Mouse (Mus musculus) small intestine, adult 2 months (tissue): ENCODE results near the gene Cldn4.
"Not testable (repeated sequence)": the region's sequence is repeated elsewhere in the genome, so short reads cannot be mapped to it uniquely, and the experiment has no call there.

Experiments
- CTCF ChIP-seq: fragments of 200-500 bp; IDR thresholded peaks from 2 replicates; pipeline ENCODE4 v1.5.1; 2012; ENCODE audit warnings: low read depth, mild to moderate bottlenecking, control low read depth, inconsistent platforms, low read length, moderate library complexity, mixed read lengths; ENCODE audit not compliant: insufficient replicate concordance, insufficient read length; ENCODE audit errors: extremely low read depth
- POLR2A ChIP-seq: fragments of 200-500 bp; IDR thresholded peaks from 2 replicates; pipeline ENCODE4 v1.6.1; 2012; ENCODE audit warnings: low read depth, mild to moderate bottlenecking, control low read depth, inconsistent platforms, low read length, moderate library complexity

DNA sequence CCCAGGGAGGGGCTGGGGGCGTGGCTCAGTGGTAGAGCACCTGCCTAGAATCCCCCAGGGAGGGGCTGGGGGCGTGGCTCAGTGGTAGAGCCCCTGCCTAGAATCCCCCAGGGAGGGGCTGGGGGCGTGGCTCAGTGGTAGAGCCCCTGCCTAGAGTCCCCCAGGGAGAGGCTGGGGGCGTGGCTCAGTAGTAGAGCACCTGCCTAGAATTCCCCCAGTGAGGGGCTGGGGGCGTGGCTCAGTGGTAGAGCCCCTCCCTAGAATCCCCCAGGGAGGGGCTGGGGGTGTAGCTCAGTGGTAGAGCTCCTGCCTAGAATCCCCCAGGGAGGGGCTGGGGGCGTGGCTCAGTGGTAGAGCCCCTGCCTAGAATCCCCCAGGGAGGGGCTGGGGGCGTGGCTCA is 7.2 kb downstream of the Cldn4 start:
- not testable (repeated sequence) for TF ChIP-seq CTCF, POLR2A
